Mouse (Mus musculus) stomach, postnatal 0 days (tissue): ENCODE results near the gene Wfikkn1. TPM values are rescaled to one million over a fixed set of nuclear protein-coding genes. Genes with fewer than 3 reads are reported as not detected.

ENCODE experiments used
- ATAC-seq: fragments of 200-750 bp; cut with Nextera tagmentation; 2 replicates; pipeline ENCODE4 v1.8.0; 2017; ENCODE audit not compliant: low FRiP score, low TSS enrichment
- DNase-seq: peaks from one replicate; pipeline ENCODE4 v3.0.0-alpha.2; 2016; ENCODE audit warnings: low spot score
- H3K27ac ChIP-seq: fragments of 300-500 bp; sonication (generic); replicated peaks from 2 replicates; pipeline ENCODE4 v1.5.1; 2014; ENCODE audit warnings: mild to moderate bottlenecking, control low read depth
- H3K27me3 ChIP-seq: fragments of 300-500 bp; sonication (generic); 2 replicates; pipeline ENCODE4 v1.6.1; 2014; ENCODE audit warnings: low read length; ENCODE audit not compliant: control insufficient read depth, insufficient read depth
- H3K36me3 ChIP-seq: fragments of 300-500 bp; sonication (generic); 2 replicates; pipeline ENCODE4 v1.6.1; 2014; ENCODE audit warnings: low read length, mixed read lengths; ENCODE audit not compliant: control insufficient read depth, insufficient read depth
- H3K4me1 ChIP-seq: fragments of 300-500 bp; sonication (generic); replicated peaks from 2 replicates; pipeline ENCODE4 v1.6.1; 2014; ENCODE audit warnings: antibody characterized with exemption; ENCODE audit not compliant: control insufficient read depth, insufficient read depth
- H3K4me2 ChIP-seq: fragments of 300-500 bp; sonication (generic); replicated peaks from 2 replicates; pipeline ENCODE4 v1.6.1; 2014; ENCODE audit warnings: low read depth, mild to moderate bottlenecking, control low read depth, moderate library complexity
- H3K4me3 ChIP-seq: fragments of 300-500 bp; sonication (generic); 2 replicates; pipeline ENCODE4 v1.5.1; 2014; ENCODE audit warnings: low read depth, low read length, control low read depth
- H3K9ac ChIP-seq: fragments of 300-500 bp; sonication (generic); 2 replicates; pipeline ENCODE4 v1.6.1; 2014; ENCODE audit warnings: mild to moderate bottlenecking, low read length, control low read depth, mixed read lengths
- H3K9me3 ChIP-seq: fragments of 300-500 bp; sonication (generic); 2 replicates; pipeline ENCODE4 v1.6.1; 2016; ENCODE audit warnings: low read length; ENCODE audit not compliant: control insufficient read depth
- CTCF ChIP-seq: IDR thresholded peaks from 2 replicates; pipeline ENCODE4 v1.5.1; 2016; ENCODE audit warnings: antibody characterized with exemption, low read depth, mild to moderate bottlenecking, moderate library complexity
- EP300 ChIP-seq: optimal IDR thresholded peaks from 2 replicates; pipeline ENCODE3; 2016; ENCODE audit warnings: antibody characterized with exemption
- WGBS: fragments of 180-500 bp; shearing (Covaris S2); extraction: QIAGEN DNeasy Blood & Tissue Kit; methylation state at CpG from one replicate; pipeline ENCODE4 v1.1.7; 2014; 5-methylcytosine and 5-hydroxymethylcytosine counted together
- polyA plus RNA-seq: library from polyadenylated mRNA; unstranded; fragments of >200 nt; fragmentation: Nextera tagmentation; extraction: Ambion mirVana; gene quantifications from 2 replicates; pipeline ENCODE4 v1.2.1, GENCODE M21; 2015

Gene Wfikkn1
- polyA plus RNA-seq, 1 experiment from 2014 or later: 0.35 TPM

- DNase-seq (peak; percentile 73), ATAC-seq (peak; percentile 82; the same call in 1 of the 2 replicates)
- Histone ChIP-seq H3K27ac (no peak overlapping the region), H3K4me3 (no peak overlapping the region), H3K36me3 (no peaks in the 10 kb centered on the region; the same call in 1 of the 2 replicates), H3K9me3 (no peaks in the 10 kb centered on the region), H3K27me3 (no peaks in the 10 kb centered on the region), H3K4me2 (no peak overlapping the region), H3K4me1 (no peaks in the 10 kb centered on the region), H3K9ac (no peak overlapping the region)
- TF ChIP-seq EP300 (no peak), CTCF (peak; percentile 98)
- WGBS: 37% methylated on average over 2 of the region's 2 CpGs
Observed at GRCm38 (mm10) chr17:25893975-25894617, 13.4 kb upstream of the Wfikkn1 start.

- no peaks in the 10 kb centered on the region for H3K4me1 ChIP-seq
- TF ChIP-seq EP300 (no peak), CTCF (no peak)
Observed at GRCm38 (mm10) chr17:25888837-25889236, 8.2 kb upstream of the Wfikkn1 start.

GRCm38 (mm10) chr17:25887467-25887866 is 6.8 kb upstream of the Wfikkn1 start:
- H3K4me3 ChIP-seq: no peak overlapping the region
- H3K9ac ChIP-seq: no peak overlapping the region
- H3K4me2 ChIP-seq: no peak overlapping the region
- H3K4me1 ChIP-seq: no peaks in the 10 kb centered on the region
- no peaks in the 10 kb centered on the region for H3K9me3 ChIP-seq
- DNase-seq (no peak), ATAC-seq (no peak)
- H3K27ac ChIP-seq: no peak overlapping the region
- peaks cover 16% of the 10 kb centered on the region for H3K36me3 ChIP-seq
- 73% methylated on average over 10 of the region's 10 CpGs for WGBS
- no peak for TF ChIP-seq CTCF
- no peak for TF ChIP-seq EP300
- H3K27me3 ChIP-seq: no peaks in the 10 kb centered on the region

More at GRCm38 (mm10) chr17:25888837-25889236, 8.2 kb upstream of the Wfikkn1 start:
- Histone ChIP-seq H3K9me3 (no peaks in the 10 kb centered on the region), H3K36me3 (peaks cover 9% of the 10 kb centered on the region), H3K9ac (no peak overlapping the region), H3K4me2 (no peak overlapping the region), H3K4me3 (no peak overlapping the region), H3K27ac (no peak overlapping the region), H3K27me3 (no peaks in the 10 kb centered on the region)
- ATAC-seq (no peak), DNase-seq (no peak)
- 84% methylated on average over 3 of the region's 3 CpGs for WGBS

- Histone ChIP-seq H3K4me3 (no peak overlapping the region), H3K9me3 (no peaks in the 10 kb centered on the region), H3K27ac (no peak overlapping the region), H3K36me3 (peaks cover 16% of the 10 kb centered on the region), H3K4me1 (no peaks in the 10 kb centered on the region), H3K27me3 (no peaks in the 10 kb centered on the region), H3K4me2 (no peak overlapping the region), H3K9ac (no peak overlapping the region)
- DNase-seq: no peak
- no peak for TF ChIP-seq EP300
- TF ChIP-seq CTCF: no peak
- ATAC-seq: no peak
Observed at GRCm38 (mm10) chr17:25886806-25887205, 6.1 kb upstream of the Wfikkn1 start.

- no peak overlapping the region for H3K4me3 ChIP-seq
- H3K4me1 ChIP-seq: no peaks in the 10 kb centered on the region
- no peaks in the 10 kb centered on the region for H3K9me3 ChIP-seq
- no peak overlapping the region for H3K27ac ChIP-seq
- H3K36me3 ChIP-seq: peaks cover 16% of the 10 kb centered on the region
- 73% methylated on average over 4 of the region's 4 CpGs for WGBS
- no peak overlapping the region for H3K4me2 ChIP-seq
- H3K9ac ChIP-seq: no peak overlapping the region
- no peak for DNase-seq
- no peaks in the 10 kb centered on the region for H3K27me3 ChIP-seq
- peak; percentile 18; the same call in 1 of the 2 replicates for ATAC-seq
- TF ChIP-seq EP300 (no peak), CTCF (peak; percentile 64)
Observed at GRCm38 (mm10) chr17:25885636-25886035, 5.0 kb upstream of the Wfikkn1 start.

- WGBS: 93% methylated on average over 3 of the region's 3 CpGs
- H3K4me1 ChIP-seq: no peaks in the 10 kb centered on the region
Observed at GRCm38 (mm10) chr17:25883824-25884223, 3.2 kb upstream of the Wfikkn1 start.

More at GRCm38 (mm10) chr17:25883824-25884223, 3.2 kb upstream of the Wfikkn1 start:
- Histone ChIP-seq H3K9me3 (no peaks in the 10 kb centered on the region), H3K27ac (no peak overlapping the region), H3K4me2 (no peak overlapping the region), H3K4me3 (no peak overlapping the region), H3K9ac (no peak overlapping the region), H3K36me3 (peaks cover 16% of the 10 kb centered on the region), H3K27me3 (no peaks in the 10 kb centered on the region)
- ATAC-seq (no peak), DNase-seq (no peak)
- TF ChIP-seq CTCF (no peak; the same call in 1 of the 2 replicates), EP300 (no peak)
